Mouse (Mus musculus) stomach, postnatal 0 days (tissue): Measurements from ENCODE around the gene Kif26b.

Experiments used
- CTCF ChIP-seq: IDR thresholded peaks from 2 replicates; pipeline ENCODE4 v1.5.1; 2016; ENCODE audit warnings: antibody characterized with exemption, low read depth, mild to moderate bottlenecking, moderate library complexity
- EP300 ChIP-seq: optimal IDR thresholded peaks from 2 replicates; pipeline ENCODE3; 2016; ENCODE audit warnings: antibody characterized with exemption

- TF ChIP-seq EP300 (no peak), CTCF (no peak)
Measured at GRCm38 (mm10) chr1:178855974-178856373, 327.0 kb downstream of the Kif26b start.
